Mouse (Mus musculus) testis, adult 2 months (tissue): ENCODE results near the gene Gm13285.
"Not testable (repeated sequence)": the region's sequence is repeated elsewhere in the genome, so short reads cannot be mapped to it uniquely, and the experiment has no call there.

ENCODE experiments used
- CTCF ChIP-seq: fragments of 200-500 bp; IDR thresholded peaks from 2 replicates; pipeline ENCODE4 v1.5.1; 2012; ENCODE audit warnings: low read depth, mild to moderate bottlenecking, inconsistent platforms, low read length, moderate library complexity; ENCODE audit not compliant: control insufficient read depth, insufficient read depth, insufficient replicate concordance
- POLR2A ChIP-seq: fragments of 200-500 bp; IDR thresholded peaks from 2 replicates; pipeline ENCODE4 v1.6.1; 2012; ENCODE audit warnings: low read depth, mild to moderate bottlenecking, inconsistent platforms, low read length, moderate library complexity; ENCODE audit not compliant: control insufficient read depth

DNA sequence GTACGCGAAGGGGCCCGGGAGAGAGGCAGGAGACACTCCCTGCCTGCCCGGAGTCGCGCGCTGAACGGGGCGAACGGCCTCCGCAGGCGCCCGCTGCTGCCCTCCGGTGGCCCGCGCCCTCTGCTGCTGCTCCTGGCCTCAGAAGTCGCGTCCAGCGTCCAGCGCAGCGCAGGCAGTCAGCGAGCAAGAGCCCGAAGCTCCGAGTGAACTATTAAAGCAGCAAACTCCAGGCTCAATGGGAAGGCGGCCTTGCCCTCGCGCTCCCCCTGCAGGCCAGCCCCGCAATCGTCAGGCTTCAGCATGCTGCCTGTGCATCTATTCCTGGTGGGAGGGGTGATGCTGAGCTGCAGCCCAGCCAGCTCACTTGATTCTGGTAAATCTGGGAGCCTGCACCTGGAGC is 22.8 kb upstream of the Gm13285 start, which contains the start of gene Gm13289:
- not testable (repeated sequence) for TF ChIP-seq POLR2A, CTCF
